Mouse (Mus musculus) gastrocnemius, postnatal 4 days (tissue): ENCODE measurements at regions not wholly inside any gene's neighbourhood (a gene's known extent, or its start where the extent isn't known, plus 50 kb on each side); places are given as distances from the start of the nearest gene placed in this dataset.
"Not testable (repeated sequence)": the region's sequence is repeated elsewhere in the genome, so short reads cannot be mapped to it uniquely, and the experiment has no call there.

Experiments
- DNase-seq, 2 experiments: peaks; one replicate each; pipeline ENCODE4 v3.0.0; 2021 to 2022; ENCODE audit warnings: low spot score in 2 of 2, mixed read lengths in 2 of 2

DNA sequence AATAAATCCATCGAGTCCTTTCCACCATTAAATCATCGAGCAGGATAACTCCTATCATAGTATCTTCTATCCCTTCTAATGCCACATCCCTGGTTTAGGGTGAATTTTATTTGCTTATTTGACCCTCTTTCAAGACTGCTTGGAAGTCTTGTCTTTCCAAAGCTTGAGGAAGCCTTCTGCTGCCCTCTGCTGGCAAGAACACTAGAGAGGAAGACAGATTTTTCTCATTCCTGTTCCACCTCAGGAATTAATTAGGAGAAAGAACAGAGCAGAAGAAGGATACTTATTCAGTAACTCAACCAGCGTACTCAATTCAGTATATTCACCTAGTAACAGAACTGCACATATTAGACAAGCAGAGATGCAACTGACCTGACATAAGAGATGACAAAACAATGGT lies 1005.9 kb downstream of the Basp1 start:
- peak in 1 of 2 experiments; percentile 22 for DNase-seq

DNA sequence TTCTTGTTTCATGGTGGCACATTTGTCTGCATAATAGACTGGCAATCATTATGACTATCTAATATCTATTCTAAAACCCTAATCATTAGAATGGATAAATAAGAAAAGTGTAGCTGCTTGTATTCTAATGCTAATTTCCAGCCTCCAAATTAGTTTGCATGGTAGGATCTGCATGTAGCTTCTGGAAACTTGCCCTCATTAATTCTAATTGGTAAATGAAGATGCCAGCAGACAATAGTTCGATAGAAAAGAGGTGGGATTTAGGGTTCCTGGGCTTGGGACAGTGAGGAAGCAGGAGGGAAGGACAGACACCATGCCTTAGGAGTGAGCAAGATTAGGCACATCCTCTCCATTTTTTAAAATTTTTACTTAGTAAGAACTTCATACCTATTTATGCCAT lies 1008.3 kb downstream of the Basp1 start:
- DNase-seq, result no peak

- no peak for DNase-seq
Measured at GRCm38 (mm10) chr15:24400088-24400487, 1013.5 kb downstream of the Basp1 start.

DNA sequence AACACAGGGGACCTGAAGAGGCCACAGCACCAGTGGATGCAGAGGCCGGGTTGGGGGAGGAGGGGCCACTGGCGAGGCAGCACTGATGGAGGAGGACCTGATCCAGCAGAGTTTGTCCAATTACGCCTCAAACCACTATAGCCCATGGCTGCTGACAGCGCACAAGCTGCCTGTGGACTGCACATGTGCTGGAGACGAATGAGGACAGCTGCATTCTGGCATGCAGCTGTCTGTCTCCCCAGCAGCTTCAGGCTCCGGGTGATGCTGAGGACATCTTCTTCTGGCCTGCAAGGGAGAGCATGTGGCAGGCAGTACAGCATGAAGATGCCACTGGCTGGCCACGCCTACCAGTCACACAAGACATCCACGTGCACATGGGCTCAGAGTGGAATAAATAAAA lies 1055.2 kb downstream of the Basp1 start:
- DNase-seq, result no peak

DNA sequence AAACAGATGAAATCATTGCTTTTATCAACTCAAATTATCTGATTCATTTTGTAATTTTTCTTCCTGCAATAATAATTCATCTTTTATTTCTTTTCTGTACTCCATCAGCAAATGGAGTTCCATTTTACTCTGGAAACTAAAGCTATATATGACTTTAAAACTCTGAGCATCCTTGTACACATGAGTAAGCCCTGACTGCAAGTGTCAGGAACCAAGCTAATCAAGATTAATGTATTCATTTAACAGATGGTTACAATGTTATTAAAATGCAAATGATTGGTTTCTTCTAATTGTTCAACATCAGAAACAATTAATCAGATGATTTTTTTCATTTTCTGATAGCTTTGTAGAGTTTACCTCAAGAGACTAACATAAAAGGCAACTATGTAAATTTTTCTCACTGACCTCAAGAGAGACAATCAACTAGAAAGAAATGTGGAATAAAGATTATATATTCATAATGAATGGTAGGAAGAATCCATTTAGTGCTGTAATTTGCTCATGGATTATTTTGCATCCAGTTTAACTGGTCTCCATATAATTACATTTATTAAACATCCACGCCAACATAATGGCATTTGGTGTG lies 1064.5 kb downstream of the Basp1 start:
- no peak for DNase-seq

DNA sequence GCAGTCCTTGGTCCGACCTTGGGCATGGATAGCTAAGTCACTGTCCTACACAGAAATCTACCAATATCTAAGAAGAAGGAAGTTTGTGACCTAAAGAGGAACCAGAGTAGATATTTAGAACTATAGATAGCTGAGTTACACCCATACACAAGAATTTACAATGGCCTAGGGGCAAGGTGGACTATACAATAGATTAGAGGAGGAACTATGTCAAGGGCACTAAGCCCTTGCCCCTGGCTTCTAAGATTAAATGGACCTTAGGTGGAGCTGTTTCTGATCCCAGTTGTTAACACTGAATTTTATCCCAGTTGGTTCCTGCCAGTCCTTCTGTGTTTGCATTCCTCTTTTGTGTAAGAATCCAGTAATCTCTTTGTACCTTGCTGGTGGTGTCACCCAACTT lies 1077.7 kb downstream of the Basp1 start:
- DNase-seq, result not testable (repeated sequence)

- DNase-seq, result not testable (repeated sequence)
Measured at GRCm38 (mm10) chr15:24303123-24303522, 1110.4 kb downstream of the Basp1 start.

GRCm38 (mm10) chr15:24297236-24297635 lies 1116.3 kb downstream of the Basp1 start:
- no peak for DNase-seq

DNA sequence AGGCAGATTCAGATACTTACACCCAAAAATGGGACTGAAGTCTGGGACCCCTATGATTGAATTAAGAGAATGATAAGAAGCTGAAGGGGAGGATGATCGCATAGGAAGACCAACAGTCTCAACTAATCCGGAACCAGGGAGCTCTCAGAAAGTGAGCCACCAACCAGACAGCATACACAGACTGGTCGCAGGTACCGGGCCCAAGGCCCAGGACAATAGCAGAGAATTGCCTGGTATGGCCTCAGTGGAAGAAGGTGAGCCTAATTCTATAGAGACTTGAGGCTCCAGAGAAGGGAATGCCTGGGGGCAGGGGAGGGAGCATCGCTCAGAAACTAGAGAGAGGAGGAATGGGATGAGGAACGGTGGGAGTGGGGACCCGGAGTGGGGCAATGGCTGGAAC lies 1116.8 kb downstream of the Basp1 start:
- DNase-seq, result no peak

- no peak for DNase-seq
Measured at GRCm38 (mm10) chr15:24275100-24275499, 1138.5 kb downstream of the Basp1 start.

GRCm38 (mm10) chr15:24267360-24267759 lies 1146.2 kb downstream of the Basp1 start:
- no peak for DNase-seq
